ENCODE assay signal across 9 mouse cellular contexts in the genomic region with DNA sequence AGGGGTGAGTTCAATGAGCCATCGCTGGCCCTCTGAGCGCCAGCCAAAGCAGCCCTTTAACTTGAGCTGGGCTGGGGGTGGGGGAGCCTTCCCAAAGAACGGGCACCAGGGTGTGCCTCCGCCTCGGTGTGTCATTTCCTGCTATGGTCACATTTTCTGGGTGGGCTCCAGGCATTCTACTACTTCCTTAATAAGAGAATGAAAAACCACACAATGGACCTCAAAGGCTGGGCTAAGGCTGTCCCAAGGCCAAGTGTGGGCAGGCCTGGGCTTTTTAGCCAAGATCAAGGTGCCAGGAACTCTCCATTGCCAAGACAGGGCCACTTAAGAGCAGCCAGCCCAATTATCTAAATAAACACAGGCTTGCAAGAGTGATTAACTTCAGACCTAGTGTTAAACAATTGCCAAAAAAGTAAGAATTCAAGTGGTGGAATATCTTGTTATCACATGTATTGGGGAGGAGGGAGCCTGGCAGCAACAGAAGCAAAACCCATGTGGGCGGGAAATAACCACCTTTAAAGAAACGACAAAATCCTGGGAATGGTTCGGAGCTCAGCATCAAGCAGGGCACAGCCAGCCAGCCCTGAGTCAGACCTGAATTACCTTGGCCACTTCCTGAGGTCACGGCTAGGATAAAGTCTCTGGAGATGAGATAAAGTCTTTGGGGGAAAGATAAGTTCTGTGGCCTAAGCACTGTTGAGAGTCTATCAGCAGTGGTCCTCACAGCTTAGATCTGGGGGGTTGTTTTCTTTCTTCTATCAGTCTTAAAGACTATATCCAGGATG. TPM values are rescaled to one million over a fixed set of nuclear protein-coding genes. Genes with fewer than 3 reads are reported as not detected.
DNase-seq lines count a peak whose midpoint lies in the region; ATAC-seq lines count a peak whose summit lies in the region.
"Had no signal": no experiment of that assay in that cellular context is flagged by ENCODE, and none has a peak within 500 bp of the region (broad histone marks: within the 10 kb centered on the region; RNA-seq: fewer than 3 reads in every experiment).

No protein-coding gene starts in this region.

- no peaks in the 10 kb centered on the region; the same call in 1 of the 2 replicates for H3K27me3 ChIP-seq in heart, embryonic 10.5 days (ENCODE audit: insufficient read depth, poor library complexity, severe bottlenecking)
- H3K27me3 ChIP-seq in midbrain, embryonic 16.5 days (ENCODE audit: control insufficient read depth, insufficient read depth, low read depth, low read length), result no peaks in the 10 kb centered on the region
- H3K27me3 ChIP-seq: neural tube, embryonic 15.5 days had no signal

- peaks cover 16% of the 10 kb centered on the region for H3K4me1 ChIP-seq in heart, embryonic 10.5 days
- H3K4me1 ChIP-seq in midbrain, embryonic 16.5 days (ENCODE audit: control insufficient read depth, insufficient read depth, low read length), result no peaks in the 10 kb centered on the region

- DNase-seq in heart, adult 11 months, result peak; percentile 96
- no peak for DNase-seq in heart, adult 8-10 months (ENCODE audit: low spot score)
- DNase-seq in NIH3T3 (ENCODE audit: low read depth), result peak; percentile 83
- no peak for DNase-seq in heart, embryonic 10.5 days (ENCODE audit: low spot score)
- peak; percentile 64 for DNase-seq in lung, postnatal 14 days
- no peak for DNase-seq in embryo, embryonic 9.5 days (ENCODE audit: extremely low spot score)
- no peak for DNase-seq in cerebellum, adult 11-12 months

- no peak overlapping the region for H3K4me3 ChIP-seq in heart, embryonic 10.5 days
- no peak overlapping the region for H3K4me3 ChIP-seq in midbrain, embryonic 16.5 days (ENCODE audit: low read depth, low read length)
- H3K4me3 ChIP-seq: neural tube, embryonic 15.5 days had no signal

- H3K27ac ChIP-seq in heart, embryonic 10.5 days, result peak overlapping the region; percentile 42; the same call in 1 of the 2 replicates
- no peak overlapping the region for H3K27ac ChIP-seq in midbrain, embryonic 16.5 days (ENCODE audit: low read length)
- H3K27ac ChIP-seq: neural tube, embryonic 15.5 days had no signal

- whole genome bisulfite sequencing in heart, embryonic 10.5 days, result 50% methylated on average over 9 of the region's 9 CpGs
- WGBS in midbrain, embryonic 16.5 days, result 77% methylated on average over 9 of the region's 9 CpGs

- H3K9me3 ChIP-seq in heart, embryonic 10.5 days, result no peaks in the 10 kb centered on the region
- H3K9me3 ChIP-seq in midbrain, embryonic 16.5 days (replicated peaks; ENCODE audit: control insufficient read depth, low read length, poor library complexity, severe bottlenecking), result no peaks in the 10 kb centered on the region
- H3K9me3 ChIP-seq: neural tube, embryonic 15.5 days had no signal

- no peak overlapping the region for H3K4me2 ChIP-seq in midbrain, embryonic 16.5 days (ENCODE audit: low read length)
- H3K4me2 ChIP-seq: neural tube, embryonic 15.5 days had no signal

- H3K9ac ChIP-seq in midbrain, embryonic 16.5 days (ENCODE audit: low read depth, low read length), result no peak overlapping the region
- H3K9ac ChIP-seq: neural tube, embryonic 15.5 days had no signal

- no peak for ATAC-seq in midbrain, embryonic 16.5 days

- no peaks in the 10 kb centered on the region for H3K36me3 ChIP-seq in heart, embryonic 10.5 days
- H3K36me3 ChIP-seq in midbrain, embryonic 16.5 days (ENCODE audit: control insufficient read depth, insufficient read depth, low read length), result no peaks in the 10 kb centered on the region
- H3K36me3 ChIP-seq: neural tube, embryonic 15.5 days had no signal

RNA-seq across cellular contexts. Expression of a gene that starts 48.9 kb away (rescaled TPM):
- total RNA-seq in heart, adult 8-10 months (2022), result 10 to 100 TPM; 21.5 to 32.6 (median 26.2) TPM
- 53.1 TPM in 2 replicates for polyA plus RNA-seq in heart, embryonic 10.5 days (2016; fragmentation: Nextera tagmentation; extraction: Ambion mirVana)
- 60.7 and 64.4 TPM in 2 replicates for polyA plus RNA-seq in midbrain, embryonic 16.5 days (2015; fragmentation: Nextera tagmentation; extraction: Ambion mirVana)

RNA-seq across cellular contexts. Expression of a gene that starts 59.5 kb away (rescaled TPM):
- total RNA-seq in heart, adult 8-10 months (2022), result 1 to 10 TPM; 1.6 TPM
- 1.0 and 2.3 TPM in 2 replicates for polyA plus RNA-seq in heart, embryonic 10.5 days (2016; fragmentation: Nextera tagmentation; extraction: Ambion mirVana)
- 1.8 and 2.8 TPM in 2 replicates for polyA plus RNA-seq in midbrain, embryonic 16.5 days (2015; fragmentation: Nextera tagmentation; extraction: Ambion mirVana)

Comparison
In these comparisons a context has a peak if more than half of its experiments do, and no peak if none do; other contexts are left out.
1. DNase-seq: peak in heart, adult 11 months (single experiment), NIH3T3 (single experiment) and lung, postnatal 14 days (single experiment); none in heart, adult 8-10 months (single experiment), heart, embryonic 10.5 days (single experiment), embryo, embryonic 9.5 days (single experiment) and cerebellum, adult 11-12 months (single experiment).